Mouse (Mus musculus): ENCODE measurements around the gene Stxbp5. TPM values are rescaled to one million over a fixed set of nuclear protein-coding genes. Genes with fewer than 3 reads are reported as not detected.

The Stxbp5 gene
- polyA plus RNA-seq, 1 experiment from 2014 or later, result 7.9 TPM

DNA sequence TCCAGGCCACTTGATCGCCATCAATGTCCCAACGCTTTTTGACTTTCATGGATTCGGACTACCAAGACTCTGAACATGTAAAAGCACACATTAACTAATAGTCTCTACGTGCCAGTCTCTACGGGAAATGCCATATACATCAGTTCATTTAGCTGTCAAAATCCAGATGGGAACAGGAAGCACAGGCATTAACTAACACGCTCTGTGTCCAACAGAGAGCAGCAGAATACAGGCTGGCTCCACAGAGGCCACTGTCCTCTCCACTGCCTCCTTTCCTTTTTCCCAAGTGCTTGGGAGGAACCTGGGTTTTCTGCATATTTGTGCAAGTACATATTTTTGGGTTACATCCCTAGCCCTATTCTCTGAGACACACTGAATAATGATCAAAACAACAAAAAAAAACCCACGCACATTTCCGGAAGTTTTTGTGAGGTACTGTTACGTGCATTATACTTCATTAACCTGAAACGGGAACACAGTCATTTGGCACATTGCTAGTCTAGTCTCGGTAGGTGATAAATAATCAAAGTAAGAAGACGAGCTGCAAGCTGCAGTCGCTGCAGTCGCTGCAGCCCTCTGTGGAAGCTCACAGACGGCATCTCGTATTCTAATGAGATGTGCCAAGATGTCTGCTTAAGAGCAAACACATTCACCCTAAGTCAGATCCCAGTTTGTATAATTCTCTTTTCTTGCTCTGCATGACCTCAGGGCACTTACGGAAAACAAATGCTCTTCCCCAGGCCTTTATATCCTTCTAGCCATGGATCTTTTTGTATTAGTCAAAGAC, 33.9 kb downstream of the Stxbp5 start:
- no peaks in the 10 kb centered on the region for H3K36me3 ChIP-seq (ENCODE audit: control insufficient read depth, insufficient read depth, low read length)
- no peaks in the 10 kb centered on the region for H3K4me1 ChIP-seq (ENCODE audit: control insufficient read depth, insufficient read depth, low read depth, low read length)
- no peak overlapping the region for H3K4me3 ChIP-seq (ENCODE audit: low read length)
- 61% methylated on average over 17 of the region's 17 CpGs for WGBS
- no peak overlapping the region for H3K4me2 ChIP-seq (ENCODE audit: low read length)
- H3K27ac ChIP-seq (ENCODE audit: low read depth, low read length), result no peak overlapping the region
- no peaks in the 10 kb centered on the region for H3K27me3 ChIP-seq (replicated peaks; ENCODE audit: control insufficient read depth, insufficient read depth, low read length)
- H3K9me3 ChIP-seq (ENCODE audit: control insufficient read depth, low read length), result no peaks in the 10 kb centered on the region
- no peak overlapping the region for H3K9ac ChIP-seq (ENCODE audit: low read depth, low read length)
- ATAC-seq, result peak; percentile 67

DNA sequence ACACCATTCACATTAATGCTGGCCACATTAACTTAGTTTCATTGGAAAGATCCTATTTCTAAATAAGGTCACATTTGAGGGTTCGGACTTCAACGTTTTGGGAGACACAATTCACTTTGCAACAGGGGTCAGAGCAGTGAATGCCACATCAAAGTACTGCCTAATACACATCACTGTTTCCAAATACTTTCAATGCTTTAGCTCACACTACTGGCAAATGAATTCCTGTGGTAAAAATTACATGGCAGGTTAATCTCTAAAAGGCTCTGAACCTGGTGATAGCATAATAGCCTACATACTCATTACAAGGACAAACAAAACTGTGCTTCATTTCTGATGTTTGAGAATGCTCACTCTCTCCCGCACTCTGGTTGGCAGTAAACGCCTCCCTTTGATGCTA, 40.9 kb downstream of the Stxbp5 start:
- H3K4me2 ChIP-seq (ENCODE audit: low read length), result no peak overlapping the region
- WGBS, result 86% methylated on average over 4 of the region's 4 CpGs
- H3K36me3 ChIP-seq (ENCODE audit: control insufficient read depth, insufficient read depth, low read length), result peaks cover 2% of the 10 kb centered on the region; the same call in 1 of the 2 replicates
- H3K27me3 ChIP-seq (replicated peaks; ENCODE audit: control insufficient read depth, insufficient read depth, low read length), result no peaks in the 10 kb centered on the region
- H3K4me1 ChIP-seq (ENCODE audit: control insufficient read depth, insufficient read depth, low read depth, low read length), result no peaks in the 10 kb centered on the region; the same call in 1 of the 2 replicates
- no peak overlapping the region for H3K27ac ChIP-seq (ENCODE audit: low read depth, low read length)
- no peak for ATAC-seq
- H3K4me3 ChIP-seq (ENCODE audit: low read length), result no peak overlapping the region
- H3K9ac ChIP-seq (ENCODE audit: low read depth, low read length), result no peak overlapping the region
- no peaks in the 10 kb centered on the region for H3K9me3 ChIP-seq (ENCODE audit: control insufficient read depth, low read length)

DNA sequence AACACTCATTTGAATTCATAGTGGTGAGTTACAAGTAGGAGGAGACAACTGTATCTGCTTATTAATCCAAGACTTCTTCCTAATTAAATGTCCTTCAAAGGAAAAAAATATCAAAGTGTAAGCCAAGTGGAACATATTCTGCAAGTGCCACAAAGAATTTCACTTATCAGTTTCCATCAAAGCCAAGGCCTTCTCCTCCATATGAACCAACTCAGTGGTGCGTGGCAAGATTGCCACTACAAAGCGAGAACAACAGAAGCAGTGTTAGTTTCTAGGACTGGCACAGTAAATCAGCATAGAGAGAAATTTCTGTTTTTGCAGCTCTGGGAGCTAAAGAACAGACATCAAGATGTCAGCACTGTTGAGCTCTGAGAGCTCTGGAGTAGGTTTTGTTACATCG, 41.4 kb downstream of the Stxbp5 start:
- no peak overlapping the region for H3K27ac ChIP-seq (ENCODE audit: low read depth, low read length)

DNA sequence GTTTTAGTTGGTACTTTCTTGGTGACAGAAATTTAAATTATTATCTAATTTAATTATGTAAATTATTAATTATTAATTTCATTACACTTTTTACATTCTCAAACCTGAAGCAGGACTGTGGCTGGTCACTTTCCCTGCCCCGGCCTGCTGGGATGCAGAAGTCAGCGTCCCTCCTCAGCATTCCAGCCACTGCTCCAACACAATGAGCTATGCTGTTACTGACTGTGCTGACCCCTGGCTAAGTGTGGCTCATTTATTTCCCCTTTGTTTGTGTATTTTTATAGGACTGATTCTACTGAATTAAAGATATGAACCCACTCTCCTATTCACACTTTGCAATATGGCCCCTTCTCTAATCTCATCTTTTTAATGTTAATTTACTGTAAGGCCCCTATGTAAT, 43.0 kb downstream of the Stxbp5 start:
- WGBS, result 72% methylated on average over 2 of the region's 2 CpGs
- no peak overlapping the region for H3K9ac ChIP-seq (ENCODE audit: low read depth, low read length)
- H3K4me2 ChIP-seq (ENCODE audit: low read length), result no peak overlapping the region
- H3K27ac ChIP-seq (ENCODE audit: low read depth, low read length), result no peak overlapping the region
- no peaks in the 10 kb centered on the region for H3K9me3 ChIP-seq (ENCODE audit: control insufficient read depth, low read length)
- H3K36me3 ChIP-seq (ENCODE audit: control insufficient read depth, insufficient read depth, low read length), result peaks cover 2% of the 10 kb centered on the region; the same call in 1 of the 2 replicates
- ATAC-seq, result no peak
- H3K27me3 ChIP-seq (replicated peaks; ENCODE audit: control insufficient read depth, insufficient read depth, low read length), result no peaks in the 10 kb centered on the region
- no peaks in the 10 kb centered on the region; the same call in 1 of the 2 replicates for H3K4me1 ChIP-seq (ENCODE audit: control insufficient read depth, insufficient read depth, low read depth, low read length)
- H3K4me3 ChIP-seq (ENCODE audit: low read length), result no peak overlapping the region

More for the DNA sequence above, 41.4 kb downstream of the Stxbp5 start:
- H3K4me2 ChIP-seq (ENCODE audit: low read length), result no peak overlapping the region
- H3K4me1 ChIP-seq (ENCODE audit: control insufficient read depth, insufficient read depth, low read depth, low read length), result no peaks in the 10 kb centered on the region; the same call in 1 of the 2 replicates
- no peaks in the 10 kb centered on the region for H3K27me3 ChIP-seq (replicated peaks; ENCODE audit: control insufficient read depth, insufficient read depth, low read length)
- H3K36me3 ChIP-seq (ENCODE audit: control insufficient read depth, insufficient read depth, low read length), result peaks cover 2% of the 10 kb centered on the region; the same call in 1 of the 2 replicates
- H3K9ac ChIP-seq (ENCODE audit: low read depth, low read length), result no peak overlapping the region
- H3K9me3 ChIP-seq (ENCODE audit: control insufficient read depth, low read length), result no peaks in the 10 kb centered on the region
- ATAC-seq, result no peak
- H3K4me3 ChIP-seq (ENCODE audit: low read length), result no peak overlapping the region
- 83% methylated on average over 3 of the region's 3 CpGs for WGBS

DNA sequence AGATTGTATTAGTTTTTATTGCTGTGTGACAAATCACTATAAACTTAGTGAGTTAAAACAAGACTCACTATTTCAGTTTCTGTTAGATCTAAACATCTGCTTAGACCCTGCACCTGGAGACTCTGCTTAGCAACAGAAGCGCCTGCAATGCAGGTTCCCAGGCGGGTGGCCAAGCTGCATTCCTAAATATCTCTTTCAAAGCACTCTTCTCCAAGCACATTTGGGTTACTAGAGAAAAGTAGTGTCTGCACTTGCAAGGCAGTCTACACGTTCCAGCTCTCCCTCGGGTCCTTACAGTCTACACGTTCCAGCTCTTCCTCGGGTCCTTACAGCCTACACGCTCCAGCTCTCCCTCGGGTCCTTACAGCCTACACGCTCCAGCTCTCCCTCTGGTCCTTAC, 44.1 kb downstream of the Stxbp5 start:
- Histone ChIP-seq H3K9me3 (ENCODE audit: control insufficient read depth, low read length) (peaks cover under 1% of the 10 kb centered on the region; the same call in 1 of the 2 replicates), H3K27me3 (replicated peaks; ENCODE audit: control insufficient read depth, insufficient read depth, low read length) (no peaks in the 10 kb centered on the region), H3K27ac (ENCODE audit: low read depth, low read length) (no peak overlapping the region), H3K4me2 (ENCODE audit: low read length) (no peak overlapping the region), H3K36me3 (ENCODE audit: control insufficient read depth, insufficient read depth, low read length) (peaks cover 2% of the 10 kb centered on the region; the same call in 1 of the 2 replicates), H3K4me1 (ENCODE audit: control insufficient read depth, insufficient read depth, low read depth, low read length) (no peaks in the 10 kb centered on the region; the same call in 1 of the 2 replicates), H3K9ac (ENCODE audit: low read depth, low read length) (no peak overlapping the region), H3K4me3 (ENCODE audit: low read length) (no peak overlapping the region)
- no peak for ATAC-seq
- WGBS, result 77% methylated on average over 9 of the region's 9 CpGs

DNA sequence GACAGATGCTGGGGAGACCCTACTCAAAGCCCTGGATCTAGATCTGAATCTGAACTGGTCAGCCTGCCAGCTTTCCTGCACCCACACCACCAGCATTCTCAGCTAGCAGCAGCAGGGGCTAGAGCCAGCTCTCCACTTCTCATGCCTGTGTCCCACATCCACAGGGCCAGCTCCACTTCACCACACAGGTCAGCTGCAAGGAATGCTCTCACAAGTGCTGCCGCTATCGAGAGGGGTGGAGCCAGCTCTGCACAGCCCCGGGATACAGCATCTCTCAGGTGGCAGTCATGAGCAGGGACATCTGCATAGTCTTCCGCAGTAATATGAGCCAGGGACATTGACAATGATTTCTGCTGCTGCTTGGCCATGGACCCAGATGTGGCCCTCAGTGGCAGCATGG, 54.5 kb downstream of the Stxbp5 start:
- no peak overlapping the region for H3K4me2 ChIP-seq (ENCODE audit: low read length)
- WGBS, result 95% methylated on average over 4 of the region's 4 CpGs
- no peak overlapping the region for H3K9ac ChIP-seq (ENCODE audit: low read depth, low read length)
- H3K27ac ChIP-seq (ENCODE audit: low read depth, low read length), result no peak overlapping the region
- H3K36me3 ChIP-seq (ENCODE audit: control insufficient read depth, insufficient read depth, low read length), result no peaks in the 10 kb centered on the region
- no peaks in the 10 kb centered on the region for H3K27me3 ChIP-seq (replicated peaks; ENCODE audit: control insufficient read depth, insufficient read depth, low read length)
- ATAC-seq, result 0 out of 2 replicates have a peak, but pooled peaks have one; percentile 20
- no peak overlapping the region for H3K4me3 ChIP-seq (ENCODE audit: low read length)
- H3K4me1 ChIP-seq (ENCODE audit: control insufficient read depth, insufficient read depth, low read depth, low read length), result no peaks in the 10 kb centered on the region
- no peaks in the 10 kb centered on the region for H3K9me3 ChIP-seq (ENCODE audit: control insufficient read depth, low read length)

DNA sequence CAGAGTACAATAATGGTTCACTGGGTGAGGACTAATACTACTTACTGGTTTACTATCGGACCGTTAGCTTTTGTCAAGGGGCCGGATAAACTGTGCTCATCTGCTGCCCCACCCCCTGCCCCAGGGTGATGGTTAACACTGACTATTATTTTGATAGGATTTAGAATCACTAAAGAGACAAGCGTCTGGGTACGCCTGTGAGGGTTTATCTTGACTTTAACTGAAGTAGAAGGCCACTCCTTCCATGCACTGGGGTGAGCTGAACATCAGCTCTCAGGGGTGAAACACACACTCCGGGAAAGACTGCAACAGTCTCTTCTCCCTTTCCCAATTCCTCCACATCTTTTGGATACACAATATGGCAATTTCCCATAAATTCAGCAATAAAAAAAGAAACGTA, 61.5 kb downstream of the Stxbp5 start:
- Histone ChIP-seq H3K4me3 (ENCODE audit: low read length) (no peak overlapping the region), H3K27ac (ENCODE audit: low read depth, low read length) (no peak overlapping the region), H3K4me1 (ENCODE audit: control insufficient read depth, insufficient read depth, low read depth, low read length) (no peaks in the 10 kb centered on the region), H3K4me2 (ENCODE audit: low read length) (no peak overlapping the region), H3K27me3 (replicated peaks; ENCODE audit: control insufficient read depth, insufficient read depth, low read length) (no peaks in the 10 kb centered on the region), H3K36me3 (ENCODE audit: control insufficient read depth, insufficient read depth, low read length) (no peaks in the 10 kb centered on the region), H3K9me3 (ENCODE audit: control insufficient read depth, low read length) (no peaks in the 10 kb centered on the region), H3K9ac (ENCODE audit: low read depth, low read length) (no peak overlapping the region)
- 77% methylated on average over 7 of the region's 7 CpGs for WGBS
- no peak for ATAC-seq

DNA sequence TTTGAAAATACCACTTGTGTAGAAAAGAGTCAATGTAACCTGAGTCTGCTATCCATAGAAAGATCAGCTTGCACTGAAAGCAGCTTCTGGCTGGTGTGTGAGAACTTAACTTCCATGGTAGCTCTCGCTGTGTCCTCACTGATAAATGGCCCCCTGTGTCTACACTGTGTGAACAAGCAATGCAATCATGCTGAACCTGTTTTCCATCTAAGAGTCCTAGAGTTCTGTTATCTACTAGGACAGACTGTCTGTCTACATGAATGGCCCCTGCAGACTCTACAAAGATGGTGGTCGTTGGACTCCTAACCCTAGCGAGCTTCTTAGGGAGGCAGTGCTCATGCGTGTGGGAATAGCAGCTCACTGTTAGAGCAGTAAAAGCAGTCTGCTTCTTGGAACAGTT, 65.9 kb downstream of the Stxbp5 start:
- Histone ChIP-seq H3K4me1 (ENCODE audit: control insufficient read depth, insufficient read depth, low read depth, low read length) (no peaks in the 10 kb centered on the region), H3K27me3 (replicated peaks; ENCODE audit: control insufficient read depth, insufficient read depth, low read length) (no peaks in the 10 kb centered on the region), H3K9ac (ENCODE audit: low read depth, low read length) (no peak overlapping the region), H3K36me3 (ENCODE audit: control insufficient read depth, insufficient read depth, low read length) (no peaks in the 10 kb centered on the region), H3K9me3 (ENCODE audit: control insufficient read depth, low read length) (no peaks in the 10 kb centered on the region), H3K27ac (ENCODE audit: low read depth, low read length) (no peak overlapping the region), H3K4me3 (ENCODE audit: low read length) (no peak overlapping the region), H3K4me2 (ENCODE audit: low read length) (no peak overlapping the region)
- ATAC-seq, result no peak
- WGBS, result 88% methylated on average over 4 of the region's 4 CpGs

DNA sequence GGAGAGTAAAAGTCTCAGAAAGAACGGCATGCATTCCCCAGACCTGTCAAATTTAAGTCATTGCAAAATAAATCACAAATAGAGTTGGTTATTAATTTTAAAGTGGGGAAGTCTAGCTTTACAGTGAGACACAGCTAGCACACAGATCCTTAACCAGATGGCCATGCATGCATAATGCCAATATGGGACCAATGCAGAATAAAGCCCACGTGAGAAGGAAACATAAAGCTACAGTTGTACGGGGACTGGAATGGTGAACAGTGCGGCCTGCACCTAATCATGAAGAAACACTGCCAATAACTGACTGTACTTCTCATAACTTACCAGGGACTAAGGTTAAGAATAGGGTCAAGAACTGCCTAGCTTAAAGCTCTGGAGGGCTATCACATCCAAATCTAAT, 67.9 kb downstream of the Stxbp5 start:
- no peak overlapping the region for H3K9ac ChIP-seq (ENCODE audit: low read depth, low read length)
- H3K4me3 ChIP-seq (ENCODE audit: low read length), result no peak overlapping the region
- H3K4me1 ChIP-seq (ENCODE audit: control insufficient read depth, insufficient read depth, low read depth, low read length), result no peaks in the 10 kb centered on the region
- ATAC-seq, result no peak
- H3K9me3 ChIP-seq (ENCODE audit: control insufficient read depth, low read length), result no peaks in the 10 kb centered on the region
- WGBS, result 82% methylated on average over 4 of the region's 4 CpGs
- no peak overlapping the region for H3K27ac ChIP-seq (ENCODE audit: low read depth, low read length)
- H3K27me3 ChIP-seq (replicated peaks; ENCODE audit: control insufficient read depth, insufficient read depth, low read length), result no peaks in the 10 kb centered on the region
- H3K4me2 ChIP-seq (ENCODE audit: low read length), result no peak overlapping the region
- H3K36me3 ChIP-seq (ENCODE audit: control insufficient read depth, insufficient read depth, low read length), result no peaks in the 10 kb centered on the region

Measured in hindbrain, embryonic 16.5 days (tissue).